Mouse (Mus musculus) heart, adult 2 months (tissue): ENCODE data around the gene Tfap2c.

Source experiments
- CTCF ChIP-seq: fragments of 200-600 bp; IDR thresholded peaks from 2 replicates; pipeline ENCODE4 v1.8.1; 2022; ENCODE audit warnings: antibody characterized with exemption, mild to moderate bottlenecking, moderate library complexity
- POLR2A ChIP-seq: fragments of 200-500 bp; IDR thresholded peaks from 2 replicates; pipeline ENCODE4 v1.6.1; 2011; ENCODE audit warnings: mild to moderate bottlenecking, low read depth, low read length, control low read depth; ENCODE audit not compliant: insufficient read depth

DNA sequence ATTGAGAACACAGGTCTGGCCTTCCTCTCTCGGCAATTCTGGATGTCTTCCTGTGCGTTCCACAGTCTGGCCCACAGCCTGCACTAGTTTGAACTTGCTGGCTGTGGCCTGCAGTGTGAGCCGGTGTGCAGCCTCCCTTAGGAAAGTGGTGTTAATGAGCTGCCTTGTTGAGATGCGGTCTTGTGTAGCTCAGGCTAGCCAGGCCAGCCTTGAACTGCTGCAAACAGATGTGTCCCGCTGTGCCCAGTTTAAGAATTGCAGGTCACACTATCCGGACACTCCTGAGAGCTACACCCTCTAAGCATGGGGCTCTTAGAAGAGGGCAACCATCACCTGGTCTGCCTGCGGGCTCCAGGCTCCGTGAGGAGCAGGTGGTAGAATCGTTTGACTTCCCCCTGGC, 18.4 kb downstream of the Tfap2c start:
- TF ChIP-seq CTCF (no peak), POLR2A (no peak)
